In the genomic region with DNA sequence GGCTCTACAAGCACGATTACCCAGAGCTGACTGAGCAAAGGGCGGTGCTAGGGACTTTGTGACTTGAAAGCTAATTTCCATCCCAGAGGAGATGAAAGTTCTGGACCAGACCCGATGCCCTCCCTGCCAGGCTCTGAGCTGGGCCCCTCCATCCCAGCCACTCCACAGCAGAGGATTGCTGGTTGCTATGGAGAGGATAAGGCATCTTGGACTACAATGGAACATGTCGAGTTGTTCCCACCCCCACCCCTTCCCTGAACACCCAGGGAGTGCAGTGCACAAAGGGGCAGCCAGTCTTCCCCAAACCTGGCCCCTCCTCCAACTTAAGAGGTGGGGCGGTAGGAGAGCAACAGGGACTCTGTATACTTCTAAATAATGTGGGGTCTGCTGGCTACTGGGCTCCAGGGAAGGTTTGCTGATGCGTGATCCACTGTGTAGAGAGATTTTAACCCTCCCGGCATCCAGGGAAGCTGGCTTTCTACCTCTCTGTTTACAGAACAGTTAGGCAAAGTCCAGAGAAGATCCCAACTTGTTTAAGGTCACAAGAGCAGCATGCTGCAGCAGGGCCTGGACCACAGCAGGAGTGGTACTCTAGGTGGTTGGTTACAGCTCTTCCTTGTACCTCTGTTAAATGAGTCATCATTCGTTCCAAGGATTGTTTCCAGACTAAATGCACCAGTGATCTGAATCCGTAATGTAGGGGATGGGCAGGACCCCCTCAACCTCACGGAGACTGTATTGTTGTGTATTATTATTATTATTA, we compare ENCODE assay signal across 12 mouse cellular contexts. TPM values are rescaled to one million over a fixed set of nuclear protein-coding genes. Genes with fewer than 3 reads are reported as not detected.
A peak's percentile ranks its signal among the peaks of the same experiment; 100 is the strongest.
DNase-seq lines count a peak whose midpoint lies in the region; ATAC-seq lines count a peak whose summit lies in the region.
"Had no signal": no experiment of that assay in that cellular context is flagged by ENCODE, and none has a peak within 500 bp of the region (broad histone marks: within the 10 kb centered on the region; RNA-seq: fewer than 3 reads in every experiment).

No protein-coding gene starts in this region.

- ATAC-seq in liver, embryonic 11.5 days (replicated peaks; ENCODE audit: low FRiP score), result no peak
- peak; percentile 82 for ATAC-seq in forebrain, embryonic 14.5 days
- ATAC-seq in midbrain, embryonic 11.5 days (ENCODE audit: low FRiP score), result peak; percentile 89
- ATAC-seq: CD4-positive, CD25-positive, alpha-beta regulatory T cell, adult 4 months had no signal

- H3K27ac ChIP-seq in liver, embryonic 11.5 days (ENCODE audit: low read depth, low read length), result 0 out of 2 replicates have a peak overlapping the region, but pooled peaks have one; percentile 10
- H3K27ac ChIP-seq in forebrain, embryonic 14.5 days (ENCODE audit: low read depth, low read length), result peak overlapping the region; percentile 85
- peak overlapping the region; percentile 86 for H3K27ac ChIP-seq in midbrain, embryonic 11.5 days (ENCODE audit: low read depth, low read length)

- H3K4me1 ChIP-seq in liver, embryonic 11.5 days (replicated peaks; ENCODE audit: control insufficient read depth, insufficient read depth, low read length), result peaks cover 32% of the 10 kb centered on the region
- H3K4me1 ChIP-seq in forebrain, embryonic 14.5 days (ENCODE audit: control insufficient read depth, insufficient read depth, low read length), result peaks cover 54% of the 10 kb centered on the region
- H3K4me1 ChIP-seq in midbrain, embryonic 11.5 days (ENCODE audit: control insufficient read depth, insufficient read depth, low read length), result peaks cover 73% of the 10 kb centered on the region

- H3K9ac ChIP-seq in liver, embryonic 11.5 days (ENCODE audit: low read depth, low read length), result no peak overlapping the region
- peak overlapping the region; percentile 69; the same call in 1 of the 2 replicates for H3K9ac ChIP-seq in forebrain, embryonic 14.5 days (ENCODE audit: low read length)
- H3K9ac ChIP-seq in midbrain, embryonic 11.5 days (ENCODE audit: low read length), result peak overlapping the region; percentile 89

- H3K4me3 ChIP-seq in liver, embryonic 11.5 days (ENCODE audit: low read depth, low read length), result peak overlapping the region; percentile 1; the same call in 1 of the 2 replicates
- H3K4me3 ChIP-seq in forebrain, embryonic 14.5 days (ENCODE audit: low read depth, low read length), result peak overlapping the region; percentile 39
- peak overlapping the region; percentile 63 for H3K4me3 ChIP-seq in midbrain, embryonic 11.5 days (ENCODE audit: low read depth, low read length)

- peaks cover 9% of the 10 kb centered on the region for H3K27me3 ChIP-seq in liver, embryonic 11.5 days (replicated peaks; ENCODE audit: control insufficient read depth, insufficient read depth, low read length)
- no peaks in the 10 kb centered on the region for H3K27me3 ChIP-seq in forebrain, embryonic 14.5 days (replicated peaks; ENCODE audit: control insufficient read depth, insufficient read depth, low read length)
- no peaks in the 10 kb centered on the region; the same call in 1 of the 2 replicates for H3K27me3 ChIP-seq in midbrain, embryonic 11.5 days (ENCODE audit: control insufficient read depth, insufficient read depth, low read length)

- H3K9me3 ChIP-seq in liver, embryonic 11.5 days (ENCODE audit: control insufficient read depth, low read length), result no peaks in the 10 kb centered on the region
- no peaks in the 10 kb centered on the region for H3K9me3 ChIP-seq in forebrain, embryonic 14.5 days (replicated peaks; ENCODE audit: control insufficient read depth, low read length)
- no peaks in the 10 kb centered on the region for H3K9me3 ChIP-seq in midbrain, embryonic 11.5 days (ENCODE audit: control insufficient read depth, low read length)

- peak overlapping the region; percentile 30; the same call in 1 of the 2 replicates for H3K4me2 ChIP-seq in liver, embryonic 11.5 days
- H3K4me2 ChIP-seq in forebrain, embryonic 14.5 days (ENCODE audit: low read length), result peak overlapping the region; percentile 61
- H3K4me2 ChIP-seq in midbrain, embryonic 11.5 days, result peak overlapping the region; percentile 79

- DNase-seq in liver, embryonic 11.5 days (ENCODE audit: low spot score), result no peak
- no peak for DNase-seq in liver
- DNase-seq in forebrain, embryonic 14.5 days (ENCODE audit: low spot score), result peak; percentile 87
- peak; percentile 95 for DNase-seq in midbrain, embryonic 11.5 days (ENCODE audit: low spot score, missing footprints)
- peak; percentile 77 for DNase-seq in retina, postnatal 1 day
- DNase-seq in layer of hippocampus, adult 11-12 months (ENCODE audit: low spot score), result no peak
- DNase-seq in layer of hippocampus, postnatal 14 days (ENCODE audit: low spot score in 2 of 2), result no peak
- DNase-seq in lung, postnatal 36 days, result no peak
- DNase-seq: kidney, adult 8-10 months; lung, adult 2 months; right cerebral cortex, postnatal 25 days had no signal

- WGBS in liver, embryonic 11.5 days, result 44% methylated on average over 10 of the region's 10 CpGs
- WGBS in forebrain, embryonic 14.5 days, result 7% methylated on average over 10 of the region's 10 CpGs
- 8% methylated on average over 10 of the region's 10 CpGs for WGBS in midbrain, embryonic 11.5 days

- no peaks in the 10 kb centered on the region for H3K36me3 ChIP-seq in liver, embryonic 11.5 days (ENCODE audit: control insufficient read depth, insufficient read depth, low read length)
- H3K36me3 ChIP-seq in forebrain, embryonic 14.5 days (ENCODE audit: control insufficient read depth, insufficient read depth, low read length), result 0 out of 2 replicates have a peak, but pooled peaks cover 1% of the 10 kb centered on the region
- peaks cover 1% of the 10 kb centered on the region for H3K36me3 ChIP-seq in midbrain, embryonic 11.5 days (ENCODE audit: control insufficient read depth, insufficient read depth, low read length)

RNA-seq across cellular contexts. Expression of a gene that starts 2.1 kb away (rescaled TPM):
- 4.8 and 5.0 TPM in 2 replicates for polyA plus RNA-seq in liver, embryonic 11.5 days (2014; fragmentation: Nextera tagmentation; extraction: Ambion mirVana)
- 4.0 and 4.2 TPM in 2 replicates for polyA plus RNA-seq in forebrain, embryonic 14.5 days (2014; fragmentation: Nextera tagmentation; extraction: Ambion mirVana)
- polyA plus RNA-seq in midbrain, embryonic 11.5 days (2014; fragmentation: Nextera tagmentation; extraction: Ambion mirVana), result 10.9 and 14.6 TPM in 2 replicates
- total RNA-seq in layer of hippocampus, postnatal 14 days (2021), result 1 to 10 TPM; 6.6 to 8.5 TPM

Comparison
In these comparisons a context has a peak if more than half of its experiments do, and no peak if none do; other contexts are left out.
1. DNase-seq: peak in forebrain, embryonic 14.5 days (single experiment), midbrain, embryonic 11.5 days (single experiment) and retina, postnatal 1 day (single experiment); none in liver, embryonic 11.5 days (single experiment), liver (single experiment), layer of hippocampus, adult 11-12 months (single experiment), layer of hippocampus, postnatal 14 days (0 of 2) and lung, postnatal 36 days (single experiment).
2. H3K27ac ChIP-seq: peak in every context shown above with its lines; median percentile 86 in midbrain, embryonic 11.5 days; 85 in forebrain, embryonic 14.5 days; 10 in liver, embryonic 11.5 days.
3. H3K4me3 ChIP-seq: peak in every context shown above with its lines; median percentile 63 in midbrain, embryonic 11.5 days; 39 in forebrain, embryonic 14.5 days; 1 in liver, embryonic 11.5 days.
4. Peak in every context shown above with its lines, with median percentiles within 50 percentile points of each other: H3K4me2 ChIP-seq.